Mouse (Mus musculus): ENCODE results near the gene Mmp17.
A peak's percentile ranks its signal among the peaks of the same experiment; 100 is the strongest.
"Not testable (repeated sequence)": the region's sequence is repeated elsewhere in the genome, so short reads cannot be mapped to it uniquely, and the experiment has no call there.

The Mmp17 gene

DNA sequence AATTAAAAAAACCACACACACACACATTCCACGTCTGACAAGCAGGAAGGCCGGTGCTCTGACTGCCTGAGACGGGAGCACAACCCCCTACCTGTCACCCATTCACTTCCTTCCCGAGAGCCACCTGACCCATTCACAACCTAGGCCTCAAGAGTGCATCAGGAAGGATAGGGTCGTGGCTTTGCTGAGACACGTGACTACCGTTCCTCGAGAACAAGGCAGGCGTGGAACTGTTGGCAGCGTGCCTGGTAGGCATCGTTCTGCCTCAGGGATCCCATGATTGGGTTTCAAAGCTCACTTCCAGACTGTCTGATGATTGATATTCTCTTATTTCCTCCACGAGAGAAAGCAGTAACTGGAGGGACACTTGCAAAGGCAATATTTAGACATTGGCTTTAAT, 5.8 kb upstream of the Mmp17 start:
- no peak for DNase-seq (ENCODE audit: low read depth, low spot score)
- H3K27me3 ChIP-seq (ENCODE audit: control insufficient read depth, insufficient read depth, low read length, poor library complexity, severe bottlenecking): no peaks in the 10 kb centered on the region

DNA sequence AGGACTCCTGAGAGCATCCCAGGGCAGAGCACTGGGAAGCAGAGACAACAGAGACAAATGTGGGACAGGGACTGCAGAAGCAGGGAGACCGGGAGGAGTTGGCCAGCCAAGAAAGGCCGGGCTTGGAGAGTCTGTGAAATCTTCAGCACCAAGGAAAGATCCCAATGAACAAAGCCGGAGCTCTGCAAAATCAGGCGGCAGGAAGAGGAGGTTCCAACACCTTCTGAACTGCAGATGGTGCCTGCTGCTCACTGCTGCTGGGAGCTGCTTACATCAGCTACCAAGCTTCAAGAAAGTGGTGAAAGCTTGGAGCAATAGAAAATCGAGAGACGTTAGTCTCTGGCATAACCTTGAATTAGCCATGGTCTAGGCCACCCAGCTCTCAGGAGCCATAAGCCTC, 3.9 kb upstream of the Mmp17 start:
- H3K27me3 ChIP-seq (ENCODE audit: control insufficient read depth, insufficient read depth, low read length, poor library complexity, severe bottlenecking): no peaks in the 10 kb centered on the region
- no peaks in the 10 kb centered on the region for H3K36me3 ChIP-seq (ENCODE audit: control insufficient read depth, insufficient read depth, low read length, poor library complexity, severe bottlenecking)
- no peak for DNase-seq (ENCODE audit: low read depth, low spot score)

More for the DNA sequence above, 5.8 kb upstream of the Mmp17 start:
- 0 out of 2 replicates have a peak, but pooled peaks cover 2% of the 10 kb centered on the region for H3K36me3 ChIP-seq (ENCODE audit: control insufficient read depth, insufficient read depth, low read length, poor library complexity, severe bottlenecking)

DNA sequence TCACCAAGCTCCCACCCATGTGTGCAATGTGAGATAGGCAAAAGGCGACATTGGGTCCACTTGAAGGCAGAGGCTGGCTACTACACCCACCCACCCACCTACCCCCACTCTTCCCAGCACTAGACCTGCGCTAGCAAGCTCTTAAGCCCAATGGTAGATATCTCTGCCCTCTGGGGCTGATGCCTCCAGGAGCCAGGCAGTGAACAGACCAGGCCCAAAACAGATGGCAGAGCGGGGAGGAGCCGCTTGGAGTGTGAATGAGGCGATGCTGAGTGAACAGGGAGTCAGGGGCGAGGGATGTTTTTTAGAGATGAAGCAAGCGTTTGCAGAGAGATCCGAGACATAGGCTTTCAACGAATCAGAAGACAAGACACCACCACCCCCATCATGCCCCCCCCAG, 3.4 kb upstream of the Mmp17 start:
- DNase-seq (ENCODE audit: low read depth, low spot score): no peak
- Histone ChIP-seq H3K36me3 (ENCODE audit: control insufficient read depth, insufficient read depth, low read length, poor library complexity, severe bottlenecking) (no peaks in the 10 kb centered on the region), H3K27me3 (ENCODE audit: control insufficient read depth, insufficient read depth, low read length, poor library complexity, severe bottlenecking) (no peaks in the 10 kb centered on the region)

DNA sequence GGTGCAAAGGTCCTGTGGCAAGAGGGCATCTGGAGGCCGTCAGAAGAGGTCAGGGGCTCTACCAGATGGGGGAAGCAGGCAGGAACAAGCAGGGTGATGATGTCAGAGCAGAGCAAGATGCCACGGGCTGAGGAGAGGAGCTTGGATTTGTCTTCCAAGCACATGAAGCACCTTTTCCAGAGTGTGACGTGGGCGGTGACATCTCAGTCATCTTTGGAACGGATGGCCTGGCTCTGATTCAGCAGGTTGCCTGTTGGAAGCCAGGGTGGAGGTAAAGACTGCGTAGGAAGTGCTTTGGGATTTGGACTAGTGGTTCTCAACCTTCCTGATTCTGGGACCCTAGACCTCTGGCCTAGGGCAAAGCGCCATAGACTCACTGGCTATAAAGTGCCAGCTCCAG, 3.0 kb upstream of the Mmp17 start:
- H3K36me3 ChIP-seq (ENCODE audit: control insufficient read depth, insufficient read depth, low read length, poor library complexity, severe bottlenecking): no peaks in the 10 kb centered on the region
- H3K27me3 ChIP-seq (ENCODE audit: control insufficient read depth, insufficient read depth, low read length, poor library complexity, severe bottlenecking): no peaks in the 10 kb centered on the region
- DNase-seq (ENCODE audit: low read depth, low spot score): no peak

DNA sequence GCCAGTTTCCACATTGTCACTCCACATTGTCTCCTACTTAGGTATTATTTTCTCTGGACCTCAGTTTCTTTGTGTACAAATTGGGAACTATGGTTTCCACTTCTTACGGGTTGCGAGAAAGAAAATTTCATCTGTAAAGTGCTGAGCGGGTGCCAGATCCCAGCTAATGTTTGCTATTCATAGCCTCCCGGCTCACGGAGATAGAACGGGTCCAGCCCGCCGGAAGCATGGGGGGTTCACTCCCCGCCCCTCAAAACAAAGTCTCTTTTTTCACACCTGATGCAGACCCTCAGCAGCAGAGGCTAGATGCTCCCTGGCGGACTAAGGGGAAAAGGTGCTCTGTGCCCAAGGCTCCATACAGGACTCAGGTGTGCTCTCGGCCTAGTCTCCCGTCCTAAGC, 638 bp upstream of the Mmp17 start:
- no peaks in the 10 kb centered on the region for H3K36me3 ChIP-seq (ENCODE audit: control insufficient read depth, insufficient read depth, low read length, poor library complexity, severe bottlenecking)
- H3K27me3 ChIP-seq (ENCODE audit: control insufficient read depth, insufficient read depth, low read length, poor library complexity, severe bottlenecking): no peaks in the 10 kb centered on the region
- no peak for DNase-seq (ENCODE audit: low read depth, low spot score)

DNA sequence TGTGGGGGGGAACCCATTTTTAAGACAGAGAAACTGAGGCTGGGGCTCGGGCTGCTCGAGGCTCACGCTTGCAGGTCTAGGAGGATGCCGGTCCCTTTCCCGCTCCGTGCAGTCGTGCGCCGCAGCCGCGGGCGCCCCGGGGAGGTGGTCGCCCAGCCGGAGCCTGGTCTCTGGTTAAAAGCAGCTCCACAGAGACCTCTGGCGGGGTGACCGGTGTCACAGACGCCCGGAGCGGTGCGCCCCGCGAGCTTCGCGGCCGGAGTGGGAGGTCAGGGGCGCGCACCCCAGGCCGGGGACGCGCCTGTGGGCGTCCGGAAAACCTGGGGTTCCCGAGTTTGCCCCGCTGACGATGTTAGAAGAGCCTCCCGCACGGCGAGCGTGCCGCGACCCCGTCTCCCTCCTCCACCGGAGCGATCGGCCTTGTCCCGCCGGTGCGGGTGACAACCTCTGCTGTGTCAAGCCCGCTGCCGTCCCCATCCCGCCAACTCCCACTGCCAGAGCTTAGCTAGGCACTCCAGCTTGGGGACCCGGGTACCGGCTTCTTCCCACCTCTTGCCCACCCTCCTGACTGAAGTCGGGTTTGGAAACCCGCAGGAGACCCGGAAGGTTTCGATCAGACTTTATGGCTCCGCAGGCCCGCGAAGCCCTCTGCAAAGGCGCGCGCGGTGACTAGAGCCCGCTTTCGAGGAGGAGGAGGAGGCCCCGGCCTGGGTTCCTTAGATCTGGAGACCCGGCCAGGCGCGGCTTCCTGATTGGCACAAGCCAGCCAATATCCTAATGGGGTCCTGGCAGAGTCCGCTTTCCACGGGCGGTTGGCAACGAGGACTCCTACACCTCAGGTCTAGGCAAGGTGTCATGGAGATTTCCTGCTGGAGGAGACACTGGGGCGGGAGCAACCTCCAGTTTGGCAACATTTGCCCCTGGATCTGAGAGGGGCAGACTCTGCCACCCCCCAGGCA, 893 bp downstream of the Mmp17 start:
- Histone ChIP-seq H3K36me3 (ENCODE audit: control insufficient read depth, insufficient read depth, low read length, poor library complexity, severe bottlenecking) (no peaks in the 10 kb centered on the region), H3K27me3 (ENCODE audit: control insufficient read depth, insufficient read depth, low read length, poor library complexity, severe bottlenecking) (no peaks in the 10 kb centered on the region)
- peak; percentile 32 for DNase-seq (ENCODE audit: low read depth, low spot score)

DNA sequence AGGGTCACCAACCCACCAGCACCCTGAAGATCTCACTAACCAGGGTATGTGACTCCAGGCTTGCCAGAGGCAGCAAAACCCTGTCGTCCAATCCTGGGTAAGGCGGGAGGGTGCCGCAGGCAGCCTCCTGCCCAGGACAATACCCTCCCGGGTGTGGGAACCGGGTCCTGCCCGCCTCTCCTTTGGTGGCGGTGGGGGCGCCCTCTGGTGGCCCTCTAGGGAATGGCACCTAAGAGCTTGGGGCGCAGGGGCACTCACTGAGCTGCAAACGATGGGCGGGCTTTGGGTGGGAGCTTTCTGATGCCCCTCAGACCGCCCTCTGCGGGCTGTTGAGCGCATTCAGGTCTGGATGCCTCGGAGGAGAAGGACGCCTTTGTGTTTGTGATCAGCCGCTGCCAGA, 2.0 kb downstream of the Mmp17 start:
- no peaks in the 10 kb centered on the region for H3K36me3 ChIP-seq (ENCODE audit: control insufficient read depth, insufficient read depth, low read length, poor library complexity, severe bottlenecking)
- H3K27me3 ChIP-seq (ENCODE audit: control insufficient read depth, insufficient read depth, low read length, poor library complexity, severe bottlenecking): no peaks in the 10 kb centered on the region
- DNase-seq (ENCODE audit: low read depth, low spot score): peak; percentile 87

DNA sequence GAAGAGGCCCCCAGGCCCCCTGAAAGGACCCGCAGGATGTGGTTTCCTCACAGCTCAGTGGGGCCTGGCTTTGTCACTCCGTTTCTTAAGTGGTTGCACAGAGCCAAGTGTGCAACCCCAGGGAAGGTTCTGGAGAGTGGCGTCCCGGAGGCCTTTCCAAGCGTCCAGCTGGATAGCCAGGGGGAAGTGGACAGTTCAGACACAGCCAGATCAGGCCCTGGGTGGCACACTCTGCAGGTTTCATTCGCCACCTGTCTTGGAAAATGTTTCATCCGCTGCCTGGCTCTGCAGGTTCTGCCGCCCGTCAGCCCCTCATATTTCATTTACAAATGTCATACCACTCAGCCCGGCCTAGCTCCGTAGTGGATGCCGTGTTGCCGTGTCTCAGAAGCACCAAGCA, 2.5 kb downstream of the Mmp17 start:
- Histone ChIP-seq H3K27me3 (ENCODE audit: control insufficient read depth, insufficient read depth, low read length, poor library complexity, severe bottlenecking) (no peaks in the 10 kb centered on the region), H3K36me3 (ENCODE audit: control insufficient read depth, insufficient read depth, low read length, poor library complexity, severe bottlenecking) (no peaks in the 10 kb centered on the region)
- DNase-seq (ENCODE audit: low read depth, low spot score): no peak

DNA sequence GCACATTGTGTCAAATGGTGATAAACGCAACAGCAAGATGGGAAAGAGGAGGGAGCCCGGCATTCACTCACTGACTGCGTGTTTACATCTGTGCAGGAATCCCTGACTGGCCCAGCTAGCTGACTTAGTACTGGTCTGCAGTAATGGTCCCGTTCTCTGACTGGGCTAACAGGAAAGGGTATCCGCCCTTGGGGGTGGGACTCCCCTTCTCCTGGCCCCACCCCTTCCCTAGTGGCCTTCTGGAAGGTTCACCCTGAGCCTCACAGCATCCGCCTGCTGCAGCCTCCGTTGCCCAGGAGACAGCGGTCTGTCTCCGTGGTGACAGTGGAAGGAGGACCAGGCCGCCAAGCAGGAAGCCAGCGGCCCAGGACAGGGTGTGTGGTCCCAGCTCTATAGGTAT, 6.9 kb downstream of the Mmp17 start:
- Histone ChIP-seq H3K27me3 (ENCODE audit: control insufficient read depth, insufficient read depth, low read length, poor library complexity, severe bottlenecking) (no peaks in the 10 kb centered on the region), H3K36me3 (ENCODE audit: control insufficient read depth, insufficient read depth, low read length, poor library complexity, severe bottlenecking) (no peaks in the 10 kb centered on the region)
- no peak for DNase-seq (ENCODE audit: low read depth, low spot score)

DNA sequence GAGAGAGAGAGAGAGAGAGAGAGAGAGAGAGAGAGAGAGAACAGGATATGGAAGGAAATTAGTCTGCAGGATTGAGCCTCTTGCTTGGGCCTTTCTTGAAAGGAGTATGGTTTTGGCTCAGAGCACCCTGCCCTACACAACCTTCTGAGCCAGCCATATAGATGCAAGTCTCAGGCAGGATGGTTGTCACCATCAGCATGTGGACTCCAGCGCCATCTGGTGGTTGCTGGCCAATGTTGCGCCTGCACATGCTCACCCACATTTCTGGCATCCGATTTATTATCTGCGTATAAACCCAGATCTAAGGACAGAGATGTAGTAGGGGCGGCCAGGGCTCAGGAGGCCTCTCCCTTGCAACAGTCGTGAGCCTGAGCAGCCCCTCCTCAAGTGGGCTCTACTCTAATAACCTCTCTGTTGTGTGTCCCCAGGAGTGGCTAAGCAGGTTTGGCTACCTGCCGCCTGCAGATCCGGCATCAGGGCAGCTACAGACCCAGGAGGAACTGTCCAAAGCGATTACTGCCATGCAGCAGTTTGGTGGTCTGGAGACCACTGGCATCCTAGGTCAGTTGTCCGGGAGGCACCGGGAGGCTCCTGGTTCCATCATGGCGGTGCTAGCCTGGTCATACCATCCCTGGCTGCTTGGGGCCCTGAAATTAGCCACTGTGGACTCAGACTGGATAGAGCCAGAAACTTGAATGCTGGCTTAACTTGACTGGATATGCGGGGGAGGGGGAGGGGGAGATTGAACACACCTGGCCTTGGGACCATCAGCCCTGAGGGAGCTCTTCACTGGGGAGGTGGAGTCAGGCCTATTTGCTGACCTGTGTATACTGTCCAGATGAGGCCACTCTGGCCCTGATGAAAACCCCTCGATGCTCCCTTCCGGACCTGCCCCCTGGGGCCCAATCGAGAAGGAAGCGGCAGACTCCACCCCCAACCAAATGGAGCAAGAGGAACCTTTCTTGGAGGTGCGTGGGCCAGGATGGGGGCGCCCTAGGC, 10.4 kb downstream of the Mmp17 start:
- H3K27me3 ChIP-seq (ENCODE audit: control insufficient read depth, insufficient read depth, low read length, poor library complexity, severe bottlenecking): no peaks in the 10 kb centered on the region
- H3K36me3 ChIP-seq (ENCODE audit: control insufficient read depth, insufficient read depth, low read length, poor library complexity, severe bottlenecking): no peaks in the 10 kb centered on the region
- DNase-seq (ENCODE audit: low read depth, low spot score): peak; percentile 87

DNA sequence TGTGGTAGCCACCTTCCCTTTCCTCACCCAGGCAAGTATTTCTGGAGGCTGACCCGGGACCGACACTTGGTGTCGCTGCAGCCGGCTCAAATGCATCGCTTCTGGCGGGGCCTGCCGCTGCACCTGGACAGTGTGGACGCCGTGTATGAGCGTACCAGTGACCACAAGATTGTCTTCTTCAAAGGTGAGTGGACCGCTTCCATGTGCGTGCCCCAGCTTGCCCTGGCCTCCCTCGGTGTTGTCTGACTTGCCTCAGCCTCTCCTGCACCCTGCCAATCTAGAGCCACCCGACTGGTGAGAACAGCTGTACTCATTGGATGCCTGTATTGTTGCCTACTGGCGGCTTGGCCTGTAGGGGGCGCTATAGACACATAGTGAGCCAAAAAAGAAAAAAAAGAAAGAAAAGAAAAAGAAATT, 18.1 kb downstream of the Mmp17 start:
- Histone ChIP-seq H3K36me3 (ENCODE audit: control insufficient read depth, insufficient read depth, low read length, poor library complexity, severe bottlenecking) (no peaks in the 10 kb centered on the region), H3K27me3 (ENCODE audit: control insufficient read depth, insufficient read depth, low read length, poor library complexity, severe bottlenecking) (no peaks in the 10 kb centered on the region)
- no peak for DNase-seq (ENCODE audit: low read depth, low spot score)

DNA sequence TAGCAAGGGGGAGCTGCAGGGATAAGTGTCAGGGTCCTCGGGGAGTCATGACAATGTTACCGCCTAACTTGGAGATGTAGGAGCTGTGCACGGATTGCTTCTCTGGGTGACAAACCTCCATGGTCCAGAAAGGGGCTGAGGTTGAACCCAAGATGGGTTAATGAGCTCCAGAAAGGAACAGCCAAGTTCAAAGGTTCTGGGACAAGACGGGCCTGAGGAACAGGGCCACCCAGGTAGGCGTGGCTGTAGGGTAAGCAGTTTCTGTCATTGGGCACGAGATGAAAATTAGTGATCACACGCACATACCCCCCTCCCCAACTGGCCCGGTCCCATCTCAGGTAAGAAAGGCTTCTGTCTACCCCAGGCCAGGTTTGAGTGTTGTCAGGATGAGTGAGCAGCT, 23.5 kb downstream of the Mmp17 start:
- no peak for DNase-seq (ENCODE audit: low read depth, low spot score)
- no peaks in the 10 kb centered on the region for H3K27me3 ChIP-seq (ENCODE audit: control insufficient read depth, insufficient read depth, low read length, poor library complexity, severe bottlenecking)
- H3K36me3 ChIP-seq (ENCODE audit: control insufficient read depth, insufficient read depth, low read length, poor library complexity, severe bottlenecking): no peaks in the 10 kb centered on the region

DNA sequence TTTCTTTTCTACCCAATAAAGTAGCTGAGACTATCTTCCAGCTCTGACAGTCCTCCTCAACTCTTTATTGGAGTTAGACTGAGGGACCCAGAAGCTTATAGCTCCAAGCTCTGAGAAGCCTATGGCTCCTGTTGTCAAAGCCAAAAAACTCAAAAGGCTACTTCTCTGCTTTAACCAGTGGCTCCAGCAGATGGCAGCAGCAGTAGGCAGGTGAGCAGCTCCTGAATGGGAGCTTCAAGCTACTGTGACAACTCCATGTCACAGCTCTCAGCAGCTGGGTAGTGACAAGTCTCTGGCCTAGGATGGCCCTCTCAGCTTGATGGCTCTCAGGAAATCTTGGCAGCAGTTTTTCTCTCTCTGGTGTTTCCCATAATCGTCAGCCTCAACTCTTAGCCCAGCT, 27.1 kb downstream of the Mmp17 start:
- DNase-seq (ENCODE audit: low read depth, low spot score): peak; percentile 66
- no peaks in the 10 kb centered on the region for H3K27me3 ChIP-seq (ENCODE audit: control insufficient read depth, insufficient read depth, low read length, poor library complexity, severe bottlenecking)
- no peaks in the 10 kb centered on the region for H3K36me3 ChIP-seq (ENCODE audit: control insufficient read depth, insufficient read depth, low read length, poor library complexity, severe bottlenecking)

DNA sequence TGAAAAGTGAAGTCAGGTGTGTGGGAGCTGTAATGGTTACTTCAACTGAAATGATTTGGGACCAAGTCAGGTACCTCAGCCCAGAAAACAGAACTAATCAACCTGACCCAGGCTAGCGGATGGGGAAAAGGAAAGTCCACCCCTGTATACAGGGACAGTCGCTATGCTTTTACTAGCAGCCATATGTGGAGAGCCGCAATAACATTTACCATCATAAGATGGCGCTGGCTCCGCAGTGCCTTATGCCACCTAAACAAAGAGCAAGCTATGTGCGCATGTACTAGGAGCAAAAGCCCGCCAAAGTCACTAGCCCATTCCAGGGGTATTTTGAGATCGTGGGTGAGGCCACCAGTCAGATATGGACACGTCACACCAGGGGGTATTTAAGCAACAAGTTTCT, 36.6 kb downstream of the Mmp17 start:
- not testable (repeated sequence) for DNase-seq (ENCODE audit: low read depth, low spot score); H3K36me3 ChIP-seq (ENCODE audit: control insufficient read depth, insufficient read depth, low read length, poor library complexity, severe bottlenecking); H3K27me3 ChIP-seq (ENCODE audit: control insufficient read depth, insufficient read depth, low read length, poor library complexity, severe bottlenecking)

DNA sequence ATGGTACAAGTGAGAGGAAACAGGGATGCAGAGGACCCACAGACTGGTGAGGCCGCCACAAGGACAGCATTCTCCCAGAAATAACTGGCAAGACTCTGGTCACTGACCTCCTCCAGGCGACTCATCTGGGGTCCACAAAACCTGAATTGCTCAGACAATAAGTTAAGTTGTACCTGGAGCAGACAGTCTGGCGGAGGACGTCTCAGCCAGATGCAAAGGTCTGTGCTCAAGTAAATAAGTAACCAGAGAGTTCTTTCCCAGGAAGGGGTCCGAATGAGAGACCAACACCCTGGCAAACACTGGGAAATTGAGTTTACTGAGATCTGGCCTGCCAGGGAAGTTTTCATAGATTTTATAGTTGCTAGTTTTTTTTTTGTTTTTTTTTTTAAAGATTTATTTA, 37.4 kb downstream of the Mmp17 start:
- Histone ChIP-seq H3K36me3 (ENCODE audit: control insufficient read depth, insufficient read depth, low read length, poor library complexity, severe bottlenecking) (no peaks in the 10 kb centered on the region), H3K27me3 (ENCODE audit: control insufficient read depth, insufficient read depth, low read length, poor library complexity, severe bottlenecking) (no peaks in the 10 kb centered on the region)
- no peak for DNase-seq (ENCODE audit: low read depth, low spot score)

Measured in splenic B cell, adult 2 months (primary cell).